Mouse (Mus musculus): ENCODE measurements around the gene Psmd6. TPM values are rescaled to one million over a fixed set of nuclear protein-coding genes. Genes with fewer than 3 reads are reported as not detected.

Psmd6 gene
- total RNA-seq (2023), result 94.8 TPM

GRCm38 (mm10) chr14:14120230-14121096, at the start of gene Psmd6:
TSS of gene Psmd6 (minus strand) at chr14:14120984.

Other genes with a start within 250 kb of the Psmd6 start
- gene Gm281, start 206.5 kb downstream of the Psmd6 start, total RNA-seq (2023), result not detected
- 93.8 TPM for gene Atxn7, start 159.5 kb downstream of the Psmd6 start, total RNA-seq (2023)
- gene Thoc7, start 159.1 kb downstream of the Psmd6 start, total RNA-seq (2023), result 80.8 TPM
- not detected for gene Olfr720, start 65.9 kb upstream of the Psmd6 start, total RNA-seq (2023)
- not detected for gene Olfr31, start 201.8 kb upstream of the Psmd6 start, total RNA-seq (2023)
- gene Il3ra, start 225.3 kb upstream of the Psmd6 start, total RNA-seq (2023), result 10.9 TPM

Measured in CD4-positive naive resting alpha-beta T cell, adult 57 days (primary cell).